Mouse (Mus musculus) lung, embryonic 15.5 days (tissue): ENCODE results near the gene Efl1. TPM values are rescaled to one million over a fixed set of nuclear protein-coding genes. Genes with fewer than 3 reads are reported as not detected.

Experiments used
- ATAC-seq: fragments of 200-750 bp; cut with Nextera tagmentation; 2 replicates; pipeline ENCODE4 v1.8.0; 2017; ENCODE audit warnings: moderate number of reproducible peaks, borderline replicate concordance; ENCODE audit not compliant: low FRiP score, low TSS enrichment; ENCODE audit errors: extremely low read depth
- H3K27ac ChIP-seq: fragments of 300-500 bp; sonication (generic); 2 replicates; pipeline ENCODE4 v1.5.1; 2015; ENCODE audit warnings: moderate library complexity, mild to moderate bottlenecking, inconsistent platforms
- H3K27me3 ChIP-seq: fragments of 300-500 bp; sonication (generic); 2 replicates; pipeline ENCODE4 v1.6.1; 2015; ENCODE audit warnings: inconsistent platforms
- H3K36me3 ChIP-seq: fragments of 300-500 bp; sonication (generic); 2 replicates; pipeline ENCODE4 v1.6.1; 2015; ENCODE audit warnings: inconsistent platforms
- H3K4me1 ChIP-seq: fragments of 300-500 bp; sonication (generic); 2 replicates; pipeline ENCODE4 v1.6.1; 2015; ENCODE audit warnings: inconsistent platforms
- H3K4me2 ChIP-seq: fragments of 300-500 bp; sonication (generic); 2 replicates; pipeline ENCODE4 v1.6.1; 2015; ENCODE audit warnings: inconsistent platforms, mild to moderate bottlenecking, moderate library complexity
- H3K4me3 ChIP-seq: fragments of 300-500 bp; sonication (generic); 2 replicates; pipeline ENCODE4 v1.5.1; 2015; ENCODE audit warnings: mild to moderate bottlenecking, inconsistent platforms
- H3K9ac ChIP-seq: fragments of 300-500 bp; sonication (generic); 2 replicates; pipeline ENCODE4 v1.6.1; 2015; ENCODE audit warnings: inconsistent platforms
- H3K9me3 ChIP-seq: fragments of 300-500 bp; sonication (generic); 2 replicates; pipeline ENCODE4 v1.6.1; 2016; ENCODE audit warnings: inconsistent platforms
- WGBS: fragments of 180-500 bp; shearing (Covaris S2); methylation state at CpG from one replicate; pipeline ENCODE4 v1.1.7; 2015; 5-methylcytosine and 5-hydroxymethylcytosine counted together
- polyA plus RNA-seq: library from polyadenylated mRNA; unstranded; fragments of >200 nt; fragmentation: Nextera tagmentation; extraction: Ambion mirVana; gene quantifications from 2 replicates; pipeline ENCODE4 v1.2.1, GENCODE M21; 2015

Gene Efl1
- polyA plus RNA-seq, 1 experiment from 2014 or later, result 20.7 TPM

GRCm38 (mm10) chr7:82743116-82743765 lies 94.8 kb downstream of the Efl1 start:
- no peak for ATAC-seq
- Histone ChIP-seq H3K27me3 (no peaks in the 10 kb centered on the region), H3K9me3 (no peaks in the 10 kb centered on the region), H3K4me3 (no peak overlapping the region), H3K27ac (no peak overlapping the region), H3K36me3 (no peaks in the 10 kb centered on the region), H3K9ac (no peak overlapping the region), H3K4me2 (no peak overlapping the region), H3K4me1 (no peaks in the 10 kb centered on the region)
- 90% methylated on average over 11 of the region's 11 CpGs for WGBS

- H3K9ac ChIP-seq, result no peak overlapping the region
- no peak overlapping the region for H3K4me2 ChIP-seq
- H3K27ac ChIP-seq, result no peak overlapping the region
- ATAC-seq, result no peak
- peaks cover 7% of the 10 kb centered on the region; the same call in 1 of the 2 replicates for H3K4me1 ChIP-seq
- H3K9me3 ChIP-seq, result no peaks in the 10 kb centered on the region
- no peak overlapping the region for H3K4me3 ChIP-seq
- WGBS, result 76% methylated on average over 18 of the region's 18 CpGs
- no peaks in the 10 kb centered on the region for H3K36me3 ChIP-seq
- H3K27me3 ChIP-seq, result no peaks in the 10 kb centered on the region
Measured at GRCm38 (mm10) chr7:82744167-82744715, 95.8 kb downstream of the Efl1 start.

GRCm38 (mm10) chr7:82748812-82749211 lies 100.4 kb downstream of the Efl1 start:
- Histone ChIP-seq H3K4me3 (no peak overlapping the region), H3K27me3 (no peaks in the 10 kb centered on the region), H3K27ac (peak overlapping the region; percentile 61), H3K9me3 (no peaks in the 10 kb centered on the region), H3K36me3 (no peaks in the 10 kb centered on the region), H3K4me2 (no peak overlapping the region), H3K4me1 (peaks cover 37% of the 10 kb centered on the region), H3K9ac (no peak overlapping the region)
- ATAC-seq, result peak; percentile 29
- WGBS, result 50% methylated on average over 2 of the region's 2 CpGs

GRCm38 (mm10) chr7:82749239-82749638 lies 100.8 kb downstream of the Efl1 start:
- H3K9ac ChIP-seq, result no peak overlapping the region
- ATAC-seq, result no peak

GRCm38 (mm10) chr7:82752171-82753085 lies 104.0 kb downstream of the Efl1 start:
- 31% methylated on average over 8 of the region's 8 CpGs for WGBS
- Histone ChIP-seq H3K4me1 (peaks cover 37% of the 10 kb centered on the region), H3K36me3 (no peaks in the 10 kb centered on the region), H3K27ac (peak overlapping the region; percentile 90), H3K9me3 (no peaks in the 10 kb centered on the region), H3K4me2 (peak overlapping the region; percentile 32), H3K4me3 (no peak overlapping the region), H3K9ac (no peak overlapping the region), H3K27me3 (no peaks in the 10 kb centered on the region)
- ATAC-seq, result peak; percentile 76

More at GRCm38 (mm10) chr7:82749239-82749638, 100.8 kb downstream of the Efl1 start:
- 79% methylated on average over 8 of the region's 8 CpGs for WGBS
- Histone ChIP-seq H3K36me3 (no peaks in the 10 kb centered on the region), H3K4me2 (no peak overlapping the region), H3K4me3 (no peak overlapping the region), H3K4me1 (peaks cover 37% of the 10 kb centered on the region), H3K27ac (peak overlapping the region; percentile 61), H3K9me3 (no peaks in the 10 kb centered on the region), H3K27me3 (no peaks in the 10 kb centered on the region)

GRCm38 (mm10) chr7:82755602-82756155 lies 107.3 kb downstream of the Efl1 start:
- H3K4me2 ChIP-seq, result no peak overlapping the region
- no peak for ATAC-seq
- no peaks in the 10 kb centered on the region for H3K9me3 ChIP-seq
- no peak overlapping the region for H3K4me3 ChIP-seq
- WGBS, result 65% methylated on average over 8 of the region's 8 CpGs
- no peak overlapping the region for H3K9ac ChIP-seq
- no peak overlapping the region for H3K27ac ChIP-seq
- peaks cover 24% of the 10 kb centered on the region for H3K4me1 ChIP-seq
- no peaks in the 10 kb centered on the region for H3K27me3 ChIP-seq
- no peaks in the 10 kb centered on the region for H3K36me3 ChIP-seq

GRCm38 (mm10) chr7:82758521-82758920 lies 110.1 kb downstream of the Efl1 start:
- H3K27me3 ChIP-seq, result no peaks in the 10 kb centered on the region
- no peak overlapping the region for H3K27ac ChIP-seq
- no peak overlapping the region for H3K4me3 ChIP-seq
- no peak for ATAC-seq
- no peaks in the 10 kb centered on the region for H3K36me3 ChIP-seq
- no peak overlapping the region for H3K4me2 ChIP-seq
- 72% methylated on average over 4 of the region's 4 CpGs for WGBS
- no peaks in the 10 kb centered on the region for H3K9me3 ChIP-seq
- peaks cover under 1% of the 10 kb centered on the region; the same call in 1 of the 2 replicates for H3K4me1 ChIP-seq
- no peak overlapping the region for H3K9ac ChIP-seq

- Histone ChIP-seq H3K4me3 (no peak overlapping the region), H3K9ac (no peak overlapping the region), H3K27me3 (no peaks in the 10 kb centered on the region), H3K36me3 (no peaks in the 10 kb centered on the region), H3K9me3 (no peaks in the 10 kb centered on the region), H3K4me2 (no peak overlapping the region), H3K4me1 (no peaks in the 10 kb centered on the region), H3K27ac (no peak overlapping the region)
- 86% methylated on average over 4 of the region's 4 CpGs for WGBS
- no peak for ATAC-seq
Measured at GRCm38 (mm10) chr7:82759091-82759490, 110.7 kb downstream of the Efl1 start.

- Histone ChIP-seq H3K9ac (no peak overlapping the region), H3K4me1 (no peaks in the 10 kb centered on the region), H3K27ac (no peak overlapping the region), H3K4me3 (no peak overlapping the region), H3K27me3 (no peaks in the 10 kb centered on the region), H3K36me3 (no peaks in the 10 kb centered on the region), H3K9me3 (no peaks in the 10 kb centered on the region), H3K4me2 (no peak overlapping the region)
- 84% methylated on average over 1 of the region's 1 CpGs for WGBS
- ATAC-seq, result no peak
Measured at GRCm38 (mm10) chr7:82764951-82765350, 116.5 kb downstream of the Efl1 start.

GRCm38 (mm10) chr7:82766623-82767022 lies 118.2 kb downstream of the Efl1 start:
- Histone ChIP-seq H3K4me3 (no peak overlapping the region), H3K27ac (no peak overlapping the region), H3K36me3 (no peaks in the 10 kb centered on the region), H3K4me1 (no peaks in the 10 kb centered on the region), H3K27me3 (no peaks in the 10 kb centered on the region), H3K9me3 (no peaks in the 10 kb centered on the region), H3K9ac (no peak overlapping the region), H3K4me2 (no peak overlapping the region)
- WGBS, result 83% methylated on average over 6 of the region's 6 CpGs
- ATAC-seq, result no peak

GRCm38 (mm10) chr7:82770207-82770606 lies 121.8 kb downstream of the Efl1 start:
- no peak for ATAC-seq
- Histone ChIP-seq H3K4me1 (peaks cover 11% of the 10 kb centered on the region; the same call in 1 of the 2 replicates), H3K27ac (no peak overlapping the region), H3K4me3 (no peak overlapping the region), H3K4me2 (no peak overlapping the region), H3K9me3 (no peaks in the 10 kb centered on the region), H3K27me3 (no peaks in the 10 kb centered on the region), H3K9ac (no peak overlapping the region), H3K36me3 (no peaks in the 10 kb centered on the region)
- 54% methylated on average over 6 of the region's 6 CpGs for WGBS
